10 mouse cellular contexts compared by ENCODE assay signal in the genomic region with DNA sequence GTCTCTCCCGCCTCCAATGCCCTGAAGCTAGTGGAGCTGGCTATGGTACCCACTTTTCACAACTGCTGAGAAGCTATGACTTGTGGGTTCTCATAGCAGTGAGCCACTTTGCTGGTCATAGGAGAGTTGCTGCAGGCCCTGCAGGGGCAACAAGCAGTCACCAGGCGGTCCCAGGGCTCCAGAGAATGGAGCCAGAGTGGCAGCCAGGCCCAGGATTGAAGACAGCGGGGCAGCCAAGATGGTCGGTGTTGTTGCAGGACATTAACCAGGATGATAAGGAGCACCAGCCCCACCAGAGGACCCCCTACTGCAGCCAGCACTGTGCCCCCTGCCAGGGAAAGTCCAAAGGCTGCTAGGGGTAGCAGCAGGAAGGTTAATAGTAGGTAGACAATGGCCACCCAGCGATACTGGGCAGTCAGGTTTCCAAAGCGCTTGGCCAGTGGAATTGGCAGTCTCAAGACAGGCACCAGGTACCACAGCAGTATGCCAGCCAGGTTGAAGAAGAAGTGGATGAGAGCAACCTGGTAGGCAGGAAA. TPM values are rescaled to one million over a fixed set of nuclear protein-coding genes. Genes with fewer than 3 reads are reported as not detected.
DNase-seq lines count a peak whose midpoint lies in the region; ATAC-seq and TF ChIP-seq lines count a peak whose summit lies in the region.
"Had no signal": no experiment of that assay in that cellular context is flagged by ENCODE, and none has a peak within 500 bp of the region (broad histone marks: within the 10 kb centered on the region; RNA-seq: fewer than 3 reads in every experiment).

No protein-coding gene starts in this region.

- peak overlapping the region; percentile 34; the same call in 1 of the 2 replicates for H3K9ac ChIP-seq in heart, embryonic 11.5 days (ENCODE audit: low read depth, low read length)
- no peak overlapping the region; the same call in 1 of the 2 replicates for H3K9ac ChIP-seq in forebrain, postnatal 0 days
- peak overlapping the region; percentile 25; the same call in 1 of the 2 replicates for H3K9ac ChIP-seq in liver, embryonic 14.5 days (replicated peaks)

- no peaks in the 10 kb centered on the region for H3K9me3 ChIP-seq in heart, embryonic 11.5 days (replicated peaks; ENCODE audit: control insufficient read depth, low read length)
- H3K9me3 ChIP-seq in E14TG2a.4 (ENCODE audit: low read length): no peaks in the 10 kb centered on the region
- no peaks in the 10 kb centered on the region for H3K9me3 ChIP-seq in forebrain, postnatal 0 days (ENCODE audit: low read length)
- no peaks in the 10 kb centered on the region for H3K9me3 ChIP-seq in liver, embryonic 14.5 days (ENCODE audit: control insufficient read depth, low read length)

- H3K36me3 ChIP-seq in heart, embryonic 11.5 days (ENCODE audit: control insufficient read depth, insufficient read depth, low read length): no peaks in the 10 kb centered on the region
- no peaks in the 10 kb centered on the region for H3K36me3 ChIP-seq in E14TG2a.4 (ENCODE audit: insufficient read depth, low read length)
- no peaks in the 10 kb centered on the region for H3K36me3 ChIP-seq in forebrain, postnatal 0 days (ENCODE audit: insufficient read depth)
- no peaks in the 10 kb centered on the region for H3K36me3 ChIP-seq in liver, embryonic 14.5 days (replicated peaks; ENCODE audit: control insufficient read depth, insufficient read depth, low read depth)

- TF ChIP-seq EP300 in liver, embryonic 14.5 days (IDR thresholded peaks at IDR 0.05; ENCODE audit: low read depth): no peak

- H3K27me3 ChIP-seq in heart, embryonic 11.5 days (ENCODE audit: control insufficient read depth, insufficient read depth, low read length): peaks cover 24% of the 10 kb centered on the region; the same call in 1 of the 2 replicates
- H3K27me3 ChIP-seq in E14TG2a.4 (ENCODE audit: insufficient read depth, low read length): peaks cover 6% of the 10 kb centered on the region
- H3K27me3 ChIP-seq in forebrain, postnatal 0 days (ENCODE audit: insufficient read depth, low read length): no peaks in the 10 kb centered on the region; the same call in 1 of the 2 replicates
- H3K27me3 ChIP-seq in liver, embryonic 14.5 days (ENCODE audit: control insufficient read depth, insufficient read depth, low read length): no peaks in the 10 kb centered on the region

- H3K4me3 ChIP-seq in heart, embryonic 11.5 days (ENCODE audit: low read depth, low read length): peak overlapping the region; percentile 34; the same call in 1 of the 2 replicates
- peak overlapping the region; percentile 73 for H3K4me3 ChIP-seq in E14TG2a.4 (replicated peaks; ENCODE audit: low read length)
- H3K4me3 ChIP-seq in forebrain, postnatal 0 days (ENCODE audit: low read depth, low read length): no peak overlapping the region
- no peak overlapping the region for H3K4me3 ChIP-seq in liver, embryonic 14.5 days (ENCODE audit: insufficient read depth in 1 of 2, low read depth in 2 of 2, low read length in 2 of 2)

- H3K4me2 ChIP-seq in heart, embryonic 11.5 days: peak overlapping the region; percentile 63
- H3K4me2 ChIP-seq in forebrain, postnatal 0 days (ENCODE audit: low read depth): peak overlapping the region; percentile 35; the same call in 1 of the 2 replicates
- H3K4me2 ChIP-seq in liver, embryonic 14.5 days (ENCODE audit: low read depth): peak overlapping the region; percentile 52

- TF ChIP-seq CTCF in E14TG2a.4 (conservative IDR thresholded peaks at IDR 0.05; ENCODE audit: low read length): no peak
- no peak for TF ChIP-seq CTCF in forebrain, postnatal 0 days (IDR thresholded peaks at IDR 0.05; ENCODE audit: low read depth)
- no peak for TF ChIP-seq CTCF in liver, embryonic 14.5 days (IDR thresholded peaks at IDR 0.05; ENCODE audit: low read depth)

- WGBS in heart, embryonic 11.5 days (ENCODE audit: insufficient replicate concordance): 65% methylated on average over 6 of the region's 6 CpGs
- 69% methylated on average over 6 of the region's 6 CpGs for WGBS in forebrain, postnatal 0 days
- 66% methylated on average over 6 of the region's 6 CpGs for WGBS in liver, embryonic 14.5 days (ENCODE audit: insufficient replicate concordance)

- no peak for ATAC-seq in heart, embryonic 11.5 days (replicated peaks; ENCODE audit: insufficient number of reproducible peaks, low FRiP score, low TSS enrichment)
- ATAC-seq in forebrain, postnatal 0 days: no peak
- no peak for ATAC-seq in liver, embryonic 14.5 days (ENCODE audit: insufficient read depth)
- no peak for ATAC-seq in CD4-positive, CD25-positive, alpha-beta regulatory T cell, adult 4 months

- no peak for DNase-seq in heart, postnatal 4 days
- DNase-seq in forebrain, postnatal 0 days: no peak
- DNase-seq in liver, embryonic 14.5 days (ENCODE audit: low read depth in 3 of 3, low spot score in 3 of 3): no peak
- DNase-seq in frontal cortex, postnatal 10 days (ENCODE audit: low spot score in 2 of 2): no peak
- DNase-seq in spleen, postnatal 36 days (ENCODE audit: low spot score in 2 of 2): no peak

- no peak overlapping the region for H3K27ac ChIP-seq in heart, embryonic 11.5 days (ENCODE audit: low read depth, low read length)
- H3K27ac ChIP-seq in forebrain, postnatal 0 days (ENCODE audit: low read depth, low read length): peak overlapping the region; percentile 78
- no peak overlapping the region for H3K27ac ChIP-seq in liver, embryonic 14.5 days

- peaks cover 8% of the 10 kb centered on the region; the same call in 1 of the 2 replicates for H3K4me1 ChIP-seq in heart, embryonic 11.5 days (ENCODE audit: control insufficient read depth, insufficient read depth, low read length)
- H3K4me1 ChIP-seq in E14TG2a.4 (replicated peaks; ENCODE audit: low read depth, low read length): peaks cover 76% of the 10 kb centered on the region
- H3K4me1 ChIP-seq in forebrain, postnatal 0 days (ENCODE audit: insufficient read depth): peaks cover 11% of the 10 kb centered on the region; the same call in 1 of the 2 replicates
- H3K4me1 ChIP-seq in liver, embryonic 14.5 days (replicated peaks; ENCODE audit: control insufficient read depth in 2 of 2, insufficient read depth in 2 of 2, low read length in 1 of 2): peaks cover 5 to 9% of the 10 kb centered on the region in 2 experiments

RNA-seq across cellular contexts. Expression of a gene that starts 4.6 kb away (rescaled TPM):
- polyA plus RNA-seq in heart, embryonic 11.5 days (2014; fragmentation: Nextera tagmentation; extraction: Ambion mirVana): 449 and 481 TPM in 2 replicates
- 100 to 1,000 TPM; 415 to 442 TPM for total RNA-seq in heart, postnatal 4 days (2021)
- total RNA-seq in forebrain, postnatal 0 days (2014; rRNA removed): 553 and 579 TPM in 2 replicates
- 382 and 469 TPM in 2 replicates for polyA plus RNA-seq in forebrain, postnatal 0 days (2015; fragmentation: Nextera tagmentation; extraction: Ambion mirVana)
- 571 and 676 TPM in 2 replicates for polyA plus RNA-seq in liver, embryonic 14.5 days (2012; rRNA removed)
- 561 and 604 TPM in 2 replicates for polyA plus RNA-seq in liver, embryonic 14.5 days (2014; fragmentation: Nextera tagmentation; extraction: Ambion mirVana)
- polyA plus RNA-seq in CD4-positive, CD25-positive, alpha-beta regulatory T cell, adult 4 months (2017; shearing (Covaris generic)): 100 to 1,000 TPM in 1 of 2 experiments, 10 to 100 TPM in 1; 94.5 to 120 TPM

RNA-seq across cellular contexts. Expression of a gene that starts 5.1 kb away (rescaled TPM):
- polyA plus RNA-seq in heart, embryonic 11.5 days (2014; fragmentation: Nextera tagmentation; extraction: Ambion mirVana): not detected in 2 replicates
- total RNA-seq in heart, postnatal 4 days (2021): not detected
- not detected in 2 replicates for total RNA-seq in forebrain, postnatal 0 days (2014; rRNA removed)
- polyA plus RNA-seq in forebrain, postnatal 0 days (2015; fragmentation: Nextera tagmentation; extraction: Ambion mirVana): not detected in 2 replicates
- 0.01 and 0.05 TPM in 2 replicates for polyA plus RNA-seq in liver, embryonic 14.5 days (2012; rRNA removed)
- polyA plus RNA-seq in liver, embryonic 14.5 days (2014; fragmentation: Nextera tagmentation; extraction: Ambion mirVana): not detected in 2 replicates
- polyA plus RNA-seq in CD4-positive, CD25-positive, alpha-beta regulatory T cell, adult 4 months (2017; shearing (Covaris generic)): not detected
- total RNA-seq: layer of hippocampus, postnatal 14 days had no signal

RNA-seq across cellular contexts. Expression of a gene that starts 7.5 kb away (rescaled TPM):
- 0.42 TPM in 1 of 2 replicates, not detected in the other for polyA plus RNA-seq in heart, embryonic 11.5 days (2014; fragmentation: Nextera tagmentation; extraction: Ambion mirVana)
- not detected for total RNA-seq in heart, postnatal 4 days (2021)
- total RNA-seq in forebrain, postnatal 0 days (2014; rRNA removed): not detected in 2 replicates
- not detected in 2 replicates for polyA plus RNA-seq in forebrain, postnatal 0 days (2015; fragmentation: Nextera tagmentation; extraction: Ambion mirVana)
- not detected in 2 replicates for polyA plus RNA-seq in liver, embryonic 14.5 days (2012; rRNA removed)
- polyA plus RNA-seq in liver, embryonic 14.5 days (2014; fragmentation: Nextera tagmentation; extraction: Ambion mirVana): not detected in 2 replicates
- polyA plus RNA-seq in CD4-positive, CD25-positive, alpha-beta regulatory T cell, adult 4 months (2017; shearing (Covaris generic)): not detected
- total RNA-seq: layer of hippocampus, postnatal 14 days had no signal
- polyA plus RNA-seq: frontal cortex, adult 2 months had no signal

RNA-seq across cellular contexts. Expression of a gene that starts 10.5 kb away (rescaled TPM):
- 0.44 TPM in 1 of 2 replicates, not detected in the other for polyA plus RNA-seq in heart, embryonic 11.5 days (2014; fragmentation: Nextera tagmentation; extraction: Ambion mirVana)
- not detected for total RNA-seq in heart, postnatal 4 days (2021)
- total RNA-seq in forebrain, postnatal 0 days (2014; rRNA removed): not detected in 2 replicates
- 0.94 TPM in 1 of 2 replicates, not detected in the other for polyA plus RNA-seq in forebrain, postnatal 0 days (2015; fragmentation: Nextera tagmentation; extraction: Ambion mirVana)
- polyA plus RNA-seq in liver, embryonic 14.5 days (2012; rRNA removed): 0.04 TPM in 1 of 2 replicates, not detected in the other
- 0.96 TPM in 1 of 2 replicates, not detected in the other for polyA plus RNA-seq in liver, embryonic 14.5 days (2014; fragmentation: Nextera tagmentation; extraction: Ambion mirVana)
- polyA plus RNA-seq in CD4-positive, CD25-positive, alpha-beta regulatory T cell, adult 4 months (2017; shearing (Covaris generic)): not detected
- total RNA-seq: layer of hippocampus, postnatal 14 days had no signal

RNA-seq across cellular contexts. Expression of a gene that starts 13.0 kb away (rescaled TPM):
- 5.2 and 7.1 TPM in 2 replicates for polyA plus RNA-seq in heart, embryonic 11.5 days (2014; fragmentation: Nextera tagmentation; extraction: Ambion mirVana)
- total RNA-seq in heart, postnatal 4 days (2021): 1 to 10 TPM; 1.5 to 3.0 TPM
- total RNA-seq in forebrain, postnatal 0 days (2014; rRNA removed): 77.6 and 84.1 TPM in 2 replicates
- polyA plus RNA-seq in forebrain, postnatal 0 days (2015; fragmentation: Nextera tagmentation; extraction: Ambion mirVana): 193 and 205 TPM in 2 replicates
- 0.93 and 1.3 TPM in 2 replicates for polyA plus RNA-seq in liver, embryonic 14.5 days (2012; rRNA removed)
- 0.09 and 0.16 TPM in 2 replicates for polyA plus RNA-seq in liver, embryonic 14.5 days (2014; fragmentation: Nextera tagmentation; extraction: Ambion mirVana)
- polyA plus RNA-seq in CD4-positive, CD25-positive, alpha-beta regulatory T cell, adult 4 months (2017; shearing (Covaris generic)): under 1 TPM; 0.38 to 0.57 TPM

Comparison
In these comparisons a context has a peak if more than half of its experiments do, and no peak if none do; other contexts are left out.
1. H3K4me3 ChIP-seq: peak in heart, embryonic 11.5 days (single experiment) and E14TG2a.4 (single experiment); none in forebrain, postnatal 0 days (single experiment) and liver, embryonic 14.5 days (0 of 2).
2. Peak in every context shown above with its lines, with median percentiles within 50 percentile points of each other: H3K4me2 ChIP-seq.